Mouse (Mus musculus) forebrain, embryonic 12.5 days (tissue): ENCODE results near the gene Map3k5. TPM values are rescaled to one million over a fixed set of nuclear protein-coding genes. Genes with fewer than 3 reads are reported as not detected.

Experiments
- ATAC-seq: fragments of 200-750 bp; cut with Nextera tagmentation; 2 replicates; pipeline ENCODE4 v1.8.0; 2017; ENCODE audit warnings: moderate TSS enrichment; ENCODE audit not compliant: low FRiP score
- H3K27ac ChIP-seq: fragments of 300-500 bp; sonication (generic); 2 replicates; pipeline ENCODE4 v1.5.1; 2016; ENCODE audit warnings: mild to moderate bottlenecking
- H3K27me3 ChIP-seq: fragments of 300-500 bp; sonication (generic); 2 replicates; pipeline ENCODE4 v1.6.1; 2016; ENCODE audit warnings: mild to moderate bottlenecking
- H3K36me3 ChIP-seq: fragments of 300-500 bp; sonication (generic); replicated peaks from 2 replicates; pipeline ENCODE4 v1.6.1; 2016; ENCODE audit warnings: mild to moderate bottlenecking
- H3K4me1 ChIP-seq: fragments of 300-500 bp; sonication (generic); 2 replicates; pipeline ENCODE4 v1.6.1; 2016
- H3K4me2 ChIP-seq: fragments of 300-500 bp; sonication (generic); 2 replicates; pipeline ENCODE4 v1.6.1; 2016; ENCODE audit warnings: mild to moderate bottlenecking, moderate library complexity
- H3K4me3 ChIP-seq: fragments of 300-500 bp; sonication (generic); replicated peaks from 2 replicates; pipeline ENCODE4 v1.5.1; 2016; ENCODE audit warnings: mild to moderate bottlenecking
- H3K9ac ChIP-seq: fragments of 300-500 bp; sonication (generic); 2 replicates; pipeline ENCODE4 v1.6.1; 2016; ENCODE audit warnings: mild to moderate bottlenecking
- H3K9me3 ChIP-seq: fragments of 300-500 bp; sonication (generic); 2 replicates; pipeline ENCODE4 v1.6.1; 2016
- WGBS: fragments of 180-500 bp; shearing (Covaris S2); methylation state at CpG from one replicate; pipeline ENCODE4 v1.1.7; 2016; 5-methylcytosine and 5-hydroxymethylcytosine counted together
- polyA plus RNA-seq: library from polyadenylated mRNA; unstranded; fragments of >200 nt; fragmentation: Nextera tagmentation; extraction: Ambion mirVana; gene quantifications from 2 replicates; pipeline ENCODE4 v1.2.1, GENCODE M21; 2016

Map3k5 gene
- polyA plus RNA-seq, 1 experiment from 2014 or later, result 0.64 TPM

- Histone ChIP-seq H3K27me3 (no peaks in the 10 kb centered on the region), H3K4me1 (no peaks in the 10 kb centered on the region), H3K4me2 (no peak overlapping the region), H3K36me3 (no peaks in the 10 kb centered on the region), H3K4me3 (no peak overlapping the region), H3K9me3 (no peaks in the 10 kb centered on the region), H3K9ac (no peak overlapping the region), H3K27ac (no peak overlapping the region)
- no peak for ATAC-seq
- WGBS, result 86% methylated on average over 18 of the region's 18 CpGs
Measured at GRCm38 (mm10) chr10:20112026-20112973, 178.0 kb downstream of the Map3k5 start.

GRCm38 (mm10) chr10:20119504-20120425, 185.5 kb downstream of the Map3k5 start:
- ATAC-seq, result no peak
- Histone ChIP-seq H3K36me3 (no peaks in the 10 kb centered on the region), H3K4me2 (no peak overlapping the region), H3K27me3 (no peaks in the 10 kb centered on the region), H3K27ac (no peak overlapping the region), H3K4me1 (no peaks in the 10 kb centered on the region), H3K4me3 (no peak overlapping the region), H3K9ac (no peak overlapping the region), H3K9me3 (no peaks in the 10 kb centered on the region)
- 94% methylated on average over 15 of the region's 15 CpGs for WGBS

- 86% methylated on average over 4 of the region's 4 CpGs for WGBS
- H3K4me3 ChIP-seq, result no peak overlapping the region
- no peak overlapping the region for H3K4me2 ChIP-seq
- ATAC-seq, result no peak
- no peak overlapping the region for H3K27ac ChIP-seq
- no peaks in the 10 kb centered on the region for H3K4me1 ChIP-seq
- H3K27me3 ChIP-seq, result no peaks in the 10 kb centered on the region
- H3K9ac ChIP-seq, result no peak overlapping the region
- no peaks in the 10 kb centered on the region for H3K9me3 ChIP-seq
- H3K36me3 ChIP-seq, result no peaks in the 10 kb centered on the region
Measured at GRCm38 (mm10) chr10:20121981-20122380, 187.7 kb downstream of the Map3k5 start.

GRCm38 (mm10) chr10:20123401-20123800, 189.1 kb downstream of the Map3k5 start:
- no peaks in the 10 kb centered on the region for H3K4me1 ChIP-seq
- 54% methylated on average over 9 of the region's 9 CpGs for WGBS
- H3K9me3 ChIP-seq, result no peaks in the 10 kb centered on the region
- no peak for ATAC-seq
- no peak overlapping the region for H3K4me2 ChIP-seq
- H3K27me3 ChIP-seq, result no peaks in the 10 kb centered on the region
- H3K9ac ChIP-seq, result no peak overlapping the region
- H3K36me3 ChIP-seq, result no peaks in the 10 kb centered on the region
- H3K4me3 ChIP-seq, result no peak overlapping the region
- no peak overlapping the region for H3K27ac ChIP-seq

GRCm38 (mm10) chr10:20124576-20124975, 190.3 kb downstream of the Map3k5 start:
- Histone ChIP-seq H3K9ac (no peak overlapping the region), H3K4me3 (no peak overlapping the region), H3K27me3 (no peaks in the 10 kb centered on the region), H3K4me1 (no peaks in the 10 kb centered on the region), H3K4me2 (no peak overlapping the region), H3K27ac (no peak overlapping the region), H3K9me3 (no peaks in the 10 kb centered on the region), H3K36me3 (no peaks in the 10 kb centered on the region)
- ATAC-seq, result no peak
- WGBS, result 84% methylated on average over 12 of the region's 12 CpGs

GRCm38 (mm10) chr10:20125226-20125625, 191.0 kb downstream of the Map3k5 start:
- peak; percentile 61; the same call in 1 of the 2 replicates for ATAC-seq
- Histone ChIP-seq H3K27me3 (no peaks in the 10 kb centered on the region), H3K36me3 (no peaks in the 10 kb centered on the region), H3K4me1 (no peaks in the 10 kb centered on the region), H3K4me3 (no peak overlapping the region), H3K9me3 (no peaks in the 10 kb centered on the region), H3K4me2 (no peak overlapping the region), H3K27ac (no peak overlapping the region), H3K9ac (no peak overlapping the region)
- 47% methylated on average over 4 of the region's 4 CpGs for WGBS

- Histone ChIP-seq H3K36me3 (no peaks in the 10 kb centered on the region), H3K4me3 (no peak overlapping the region), H3K9ac (no peak overlapping the region), H3K4me2 (no peak overlapping the region), H3K27me3 (no peaks in the 10 kb centered on the region), H3K27ac (no peak overlapping the region), H3K9me3 (no peaks in the 10 kb centered on the region), H3K4me1 (no peaks in the 10 kb centered on the region)
- ATAC-seq, result no peak
- whole genome bisulfite sequencing, result 92% methylated on average over 12 of the region's 12 CpGs
Measured at GRCm38 (mm10) chr10:20132933-20133652, 198.8 kb downstream of the Map3k5 start.

GRCm38 (mm10) chr10:20135350-20136058, 201.2 kb downstream of the Map3k5 start:
- H3K27ac ChIP-seq, result no peak overlapping the region
- no peak overlapping the region for H3K4me2 ChIP-seq
- H3K9me3 ChIP-seq, result no peaks in the 10 kb centered on the region
- H3K27me3 ChIP-seq, result no peaks in the 10 kb centered on the region
- H3K9ac ChIP-seq, result no peak overlapping the region
- no peak overlapping the region for H3K4me3 ChIP-seq
- no peak for ATAC-seq
- WGBS, result 83% methylated on average over 15 of the region's 15 CpGs
- H3K4me1 ChIP-seq, result no peaks in the 10 kb centered on the region
- no peaks in the 10 kb centered on the region for H3K36me3 ChIP-seq

GRCm38 (mm10) chr10:20136505-20136904, 202.2 kb downstream of the Map3k5 start:
- Histone ChIP-seq H3K9me3 (no peaks in the 10 kb centered on the region), H3K9ac (no peak overlapping the region), H3K27me3 (no peaks in the 10 kb centered on the region), H3K27ac (no peak overlapping the region), H3K4me3 (no peak overlapping the region), H3K36me3 (no peaks in the 10 kb centered on the region), H3K4me2 (no peak overlapping the region), H3K4me1 (no peaks in the 10 kb centered on the region)
- ATAC-seq, result no peak
- WGBS, result 89% methylated on average over 1 of the region's 1 CpGs

GRCm38 (mm10) chr10:20141376-20141775, 207.1 kb downstream of the Map3k5 start:
- H3K36me3 ChIP-seq, result no peaks in the 10 kb centered on the region
- no peaks in the 10 kb centered on the region for H3K4me1 ChIP-seq
- WGBS, result 60% methylated on average over 17 of the region's 17 CpGs
- no peaks in the 10 kb centered on the region for H3K9me3 ChIP-seq
- no peak overlapping the region for H3K4me3 ChIP-seq
- no peak for ATAC-seq
- no peak overlapping the region for H3K9ac ChIP-seq
- H3K27me3 ChIP-seq, result peaks cover 3% of the 10 kb centered on the region; the same call in 1 of the 2 replicates
- no peak overlapping the region for H3K27ac ChIP-seq
- H3K4me2 ChIP-seq, result no peak overlapping the region

GRCm38 (mm10) chr10:20148130-20148772, 214.0 kb downstream of the Map3k5 start, which contains the start of gene Map7:
Gene Map7 (plus strand): TSS chr10:20148471.
- Histone ChIP-seq H3K36me3 (no peaks in the 10 kb centered on the region), H3K9me3 (no peaks in the 10 kb centered on the region), H3K4me1 (peaks cover 16% of the 10 kb centered on the region), H3K9ac (peak within 1 kb of the TSS; percentile 58), H3K27ac (no peak within 1 kb of the TSS), H3K4me2 (peak within 1 kb of the TSS; percentile 95), H3K27me3 (peaks cover 43% of the 10 kb centered on the region), H3K4me3 (peak within 1 kb of the TSS; percentile 75)
- WGBS, result 4% methylated on average over 51 of the region's 51 CpGs
- peak; percentile 16 for ATAC-seq
